Mouse (Mus musculus) liver, embryonic 14.5 days (tissue): ENCODE data around the gene Nt5dc2.

Source experiments
- CTCF ChIP-seq: IDR thresholded peaks from 2 replicates; pipeline ENCODE4 v1.5.1; 2016; ENCODE audit warnings: antibody characterized with exemption, low read depth, control low read depth
- EP300 ChIP-seq: IDR thresholded peaks from 2 replicates; pipeline ENCODE4 v1.6.1; 2016; ENCODE audit warnings: antibody characterized with exemption, low read depth

- no peak for TF ChIP-seq CTCF
- TF ChIP-seq EP300 = no peak
Observed at GRCm38 (mm10) chr14:31165991-31166630, 35.3 kb downstream of the Nt5dc2 start.
